Mouse (Mus musculus) A20 (cell line): Measurements from ENCODE around the gene Rpl4.
"Not testable (repeated sequence)": the region's sequence is repeated elsewhere in the genome, so short reads cannot be mapped to it uniquely, and the experiment has no call there.

ENCODE experiments used
- DNase-seq: peaks from one replicate; pipeline ENCODE4 v3.0.0-alpha.2; 2011; ENCODE audit warnings: low read depth, low spot score

The Rpl4 gene

GRCm38 (mm10) chr9:64172816-64173665 lies at the start of gene Rpl4, which contains the start of gene Zwilch:
Gene Rpl4, plus strand, starts transcription at chr9:64173375.
Gene Zwilch, minus strand, starts transcription at chr9:64173104.
- peak; percentile 94 for DNase-seq

GRCm38 (mm10) chr9:64124846-64125245 lies 48.3 kb upstream of the Rpl4 start:
- not testable (repeated sequence) for DNase-seq

- DNase-seq: no peak
Observed at GRCm38 (mm10) chr9:64125307-64125706, 47.9 kb upstream of the Rpl4 start.

- DNase-seq: no peak
Observed at GRCm38 (mm10) chr9:64126121-64126520, 47.1 kb upstream of the Rpl4 start.

GRCm38 (mm10) chr9:64131623-64132022 lies 41.6 kb upstream of the Rpl4 start:
- no peak for DNase-seq

GRCm38 (mm10) chr9:64138896-64139295 lies 34.3 kb upstream of the Rpl4 start:
- DNase-seq: peak; percentile 58

- no peak for DNase-seq
Observed at GRCm38 (mm10) chr9:64139879-64140278, 33.3 kb upstream of the Rpl4 start.

GRCm38 (mm10) chr9:64156641-64157040 lies 16.5 kb upstream of the Rpl4 start:
- DNase-seq: no peak

GRCm38 (mm10) chr9:64160471-64160870 lies 12.7 kb upstream of the Rpl4 start:
- DNase-seq: no peak

- not testable (repeated sequence) for DNase-seq
Observed at GRCm38 (mm10) chr9:64169967-64170366, 3.2 kb upstream of the Rpl4 start.

GRCm38 (mm10) chr9:64172145-64172815 lies 895 bp upstream of the Rpl4 start:
- no peak for DNase-seq

GRCm38 (mm10) chr9:64173666-64174220 lies 568 bp downstream of the Rpl4 start:
- DNase-seq: no peak

GRCm38 (mm10) chr9:64174341-64174740 lies 1.2 kb downstream of the Rpl4 start:
- DNase-seq: no peak

- DNase-seq: no peak
Observed at GRCm38 (mm10) chr9:64174766-64175165, 1.6 kb downstream of the Rpl4 start.

- no peak for DNase-seq
Observed at GRCm38 (mm10) chr9:64175378-64175777, 2.2 kb downstream of the Rpl4 start.

- no peak for DNase-seq
Observed at GRCm38 (mm10) chr9:64178610-64178973, 5.4 kb downstream of the Rpl4 start.

- DNase-seq: peak; percentile 90
Observed at GRCm38 (mm10) chr9:64178974-64179646, 5.9 kb downstream of the Rpl4 start, which contains the start of gene Snapc5. Gene Snapc5, plus strand, starts transcription at chr9:64179274.

GRCm38 (mm10) chr9:64183295-64183694 lies 10.1 kb downstream of the Rpl4 start:
- not testable (repeated sequence) for DNase-seq

GRCm38 (mm10) chr9:64184166-64184840 lies 11.1 kb downstream of the Rpl4 start:
- no peak for DNase-seq

GRCm38 (mm10) chr9:64193879-64194278 lies 20.7 kb downstream of the Rpl4 start:
- DNase-seq: no peak

- no peak for DNase-seq
Observed at GRCm38 (mm10) chr9:64195554-64195953, 22.4 kb downstream of the Rpl4 start.
